Mouse (Mus musculus): ENCODE measurements around the gene Plagl1. TPM values are rescaled to one million over a fixed set of nuclear protein-coding genes. Genes with fewer than 3 reads are reported as not detected.

Plagl1 gene
- total and polyA plus RNA-seq, 3 experiments: 0.48 to 1.7 (median 0.87) TPM

DNA sequence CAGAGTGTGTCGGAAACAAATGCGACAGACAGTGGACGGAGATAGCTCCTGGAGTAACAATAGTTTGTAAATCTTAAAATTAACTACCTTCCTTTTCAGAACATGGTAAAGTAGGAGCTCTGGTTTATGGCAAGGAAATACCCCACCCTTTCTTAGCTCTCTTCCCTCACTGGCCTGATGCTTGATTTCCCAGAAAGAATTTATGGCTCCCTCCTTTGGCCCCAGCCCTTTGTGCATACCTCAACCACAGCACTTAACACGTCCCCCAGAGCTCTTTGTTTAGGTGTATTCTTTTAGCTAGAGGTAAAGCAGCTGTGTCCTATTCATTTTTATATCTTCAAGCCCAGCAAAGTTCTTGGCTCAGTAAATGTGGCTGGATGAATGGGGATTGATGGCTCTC, 48.5 kb downstream of the Plagl1 start:
- H3K36me3 ChIP-seq (replicated peaks in 1 of 2; ENCODE audit: control insufficient read depth in 1 of 2, insufficient read depth in 1 of 2, low read length in 1 of 2): no peaks in the 10 kb centered on the region
- dilution Hi-C loops (cut with MboI; ENCODE audit: extremely low pct_ligation_motif_present, extremely low pct_unique_long_range_greater_than_20kb, low sequenced_read_pairs) (no loop called here), in situ Hi-C loops (cut with MboI; ENCODE audit: low pct_ligation_motif_present, low pct_unique_long_range_greater_than_20kb, low sequenced_read_pairs) (no loop called here)
- DNase-seq (ENCODE audit: extremely low read depth): no peak
- H3K9me3 ChIP-seq (replicated peaks; ENCODE audit: low read length): no peaks in the 10 kb centered on the region
- TF ChIP-seq SMC3 (IDR thresholded peaks at IDR 0.05; ENCODE audit: low read depth, low read length) (no peak), ETS1 (conservative IDR thresholded peaks at IDR 0.05; ENCODE audit: low read depth, low read length) (no peak), ELF1 (IDR thresholded peaks at IDR 0.05; ENCODE audit: low read depth, low read length) (no peak), EP300 (IDR thresholded peaks at IDR 0.05; ENCODE audit: low read length) (no peak), TBP (conservative IDR thresholded peaks at IDR 0.05; ENCODE audit: low read depth, low read length) (no peak), MXI1 (IDR thresholded peaks at IDR 0.05; ENCODE audit: low read depth, low read length) (no peak), ZC3H11A (IDR thresholded peaks at IDR 0.05; ENCODE audit: low read depth, low read length) (no peak), JUN (IDR thresholded peaks at IDR 0.05; ENCODE audit: insufficient read depth, low read depth, low read length) (no peak), MEF2A (IDR thresholded peaks at IDR 0.05; ENCODE audit: borderline replicate concordance, low read depth, low read length) (no peak), NELFE (IDR thresholded peaks at IDR 0.05; ENCODE audit: low read depth, low read length) (no peak), KAT2A (IDR thresholded peaks at IDR 0.05; ENCODE audit: insufficient replicate concordance, low read length) (no peak), SIN3A (IDR thresholded peaks at IDR 0.05; ENCODE audit: low read length) (no peak), USF1 (IDR thresholded peaks at IDR 0.05; ENCODE audit: low read depth, low read length) (no peak), TCF12 (IDR thresholded peaks at IDR 0.05; ENCODE audit: low read depth, low read length) (no peak), MAZ (IDR thresholded peaks at IDR 0.05; ENCODE audit: low read depth, low read length) (no peak), UBTF (IDR thresholded peaks at IDR 0.05; ENCODE audit: low read depth, low read length) (no peak), JUND (conservative IDR thresholded peaks at IDR 0.05; ENCODE audit: low read depth, low read length) (no peak), CHD1 (IDR thresholded peaks at IDR 0.05; ENCODE audit: low read depth, low read length) (no peak)
- H3K4me3 ChIP-seq (replicated peaks in 1 of 3; ENCODE audit: low read depth in 2 of 3, low read length in 2 of 3, poor library complexity in 1 of 3): no peak overlapping the region
- no peak overlapping the region for H3K9ac ChIP-seq (ENCODE audit: insufficient read depth, low read depth)
- H3K27me3 ChIP-seq (replicated peaks): no peaks in the 10 kb centered on the region
- no peaks in the 10 kb centered on the region for H3K79me2 ChIP-seq (replicated peaks; ENCODE audit: control insufficient read depth, extremely low read depth, insufficient read depth, poor library complexity, severe bottlenecking)
- H3K4me2 ChIP-seq (ENCODE audit: insufficient read depth, low read depth, poor library complexity, severe bottlenecking): no peak overlapping the region
- peaks cover 0 to 14% of the 10 kb centered on the region in 2 experiments; a peak in 3 of 4 replicates for H3K4me1 ChIP-seq (ENCODE audit: control insufficient read depth in 1 of 2, insufficient read depth in 2 of 2)
- no peak overlapping the region for H3K27ac ChIP-seq (ENCODE audit: insufficient read depth, low read depth)

- H3K36me3 ChIP-seq (replicated peaks in 1 of 2; ENCODE audit: control insufficient read depth in 1 of 2, insufficient read depth in 1 of 2, low read length in 1 of 2): no peaks in the 10 kb centered on the region
- DNase-seq (ENCODE audit: extremely low read depth): no peak
- no peak overlapping the region for H3K9ac ChIP-seq (ENCODE audit: insufficient read depth, low read depth)
- H3K4me3 ChIP-seq (replicated peaks in 1 of 3; ENCODE audit: low read depth in 2 of 3, low read length in 2 of 3, poor library complexity in 1 of 3): no peak overlapping the region
- no peaks in the 10 kb centered on the region for H3K79me2 ChIP-seq (replicated peaks; ENCODE audit: control insufficient read depth, extremely low read depth, insufficient read depth, poor library complexity, severe bottlenecking)
- in situ Hi-C loops (cut with MboI; ENCODE audit: low pct_ligation_motif_present, low pct_unique_long_range_greater_than_20kb, low sequenced_read_pairs): no loop called here
- no peak overlapping the region for H3K27ac ChIP-seq (ENCODE audit: insufficient read depth, low read depth)
- peaks cover 0 to 11% of the 10 kb centered on the region in 2 experiments; a peak in 3 of 4 replicates for H3K4me1 ChIP-seq (ENCODE audit: control insufficient read depth in 1 of 2, insufficient read depth in 2 of 2)
- no peak overlapping the region for H3K4me2 ChIP-seq (ENCODE audit: insufficient read depth, low read depth, poor library complexity, severe bottlenecking)
- dilution Hi-C loops (cut with MboI; ENCODE audit: extremely low pct_ligation_motif_present, extremely low pct_unique_long_range_greater_than_20kb, low sequenced_read_pairs): no loop called here
- no peaks in the 10 kb centered on the region for H3K27me3 ChIP-seq (replicated peaks)
- H3K9me3 ChIP-seq (replicated peaks; ENCODE audit: low read length): no peaks in the 10 kb centered on the region
- no peak for TF ChIP-seq ZMIZ1 (IDR thresholded peaks at IDR 0.05; ENCODE audit: low read depth, low read length)
- no peak for TF ChIP-seq POLR2AphosphoS2 (IDR thresholded peaks at IDR 0.05; ENCODE audit: low read depth, low read length)
- no peak for TF ChIP-seq MAZ (IDR thresholded peaks at IDR 0.05; ENCODE audit: low read depth, low read length)
- TF ChIP-seq KAT2A (IDR thresholded peaks at IDR 0.05; ENCODE audit: insufficient replicate concordance, low read length): no peak
- TF ChIP-seq SMC3 (IDR thresholded peaks at IDR 0.05; ENCODE audit: low read depth, low read length): no peak
- TF ChIP-seq NELFE (IDR thresholded peaks at IDR 0.05; ENCODE audit: low read depth, low read length): no peak
Measured at GRCm38 (mm10) chr10:13109781-13110180, 49.5 kb downstream of the Plagl1 start.

Measured in CH12.LX (cell line).